Mouse (Mus musculus) olfactory bulb, adult 2 months (tissue): ENCODE data around the gene Tmem256. TPM values are rescaled to one million over a fixed set of nuclear protein-coding genes. Genes with fewer than 3 reads are reported as not detected.

ENCODE experiments used
- H3K27ac ChIP-seq: fragments of 200-500 bp; 2 replicates; pipeline ENCODE4 v1.5.1; 2012; ENCODE audit warnings: low read depth, low read length; ENCODE audit not compliant: insufficient read depth
- H3K4me1 ChIP-seq: fragments of 200-500 bp; 2 replicates; pipeline ENCODE4 v1.6.1; 2012; ENCODE audit warnings: low read length; ENCODE audit not compliant: control insufficient read depth, insufficient read depth
- H3K4me3 ChIP-seq: fragments of 200-500 bp; 2 replicates; pipeline ENCODE4 v1.5.1; 2012; ENCODE audit warnings: mild to moderate bottlenecking, low read depth, low read length, moderate library complexity; ENCODE audit not compliant: insufficient read depth
- CTCF ChIP-seq: fragments of 200-500 bp; IDR thresholded peaks from 2 replicates; pipeline ENCODE4 v1.5.1; 2012; ENCODE audit warnings: low read depth, mild to moderate bottlenecking, low read length, moderate library complexity; ENCODE audit not compliant: insufficient read depth
- POLR2A ChIP-seq: fragments of 200-500 bp; IDR thresholded peaks from 2 replicates; pipeline ENCODE4 v1.6.1; 2012; ENCODE audit warnings: mild to moderate bottlenecking, low read depth, low read length, moderate library complexity; ENCODE audit not compliant: insufficient read depth
- WGBS: fragments of 180-500 bp; shearing (Covaris S2); methylation state at CpG from one replicate; pipeline ENCODE4 v1.1.7; 2018; 5-methylcytosine and 5-hydroxymethylcytosine counted together
- polyA plus RNA-seq: library from polyadenylated mRNA; stranded (reverse); fragments of >200 nt; gene quantifications from 2 replicates; pipeline ENCODE4 v1.2.4, GENCODE M21; 2012; ENCODE audit warnings: low replicate concordance; ENCODE audit not compliant: missing spikeins, insufficient read depth, insufficient read length

The Tmem256 gene
- polyA plus RNA-seq, 1 experiment, result not detected

- no peak for TF ChIP-seq POLR2A
- no peak for TF ChIP-seq CTCF
- Histone ChIP-seq H3K4me1 (peaks cover 11% of the 10 kb centered on the region), H3K27ac (no peak overlapping the region), H3K4me3 (no peak overlapping the region)
- WGBS, result 79% methylated on average over 9 of the region's 9 CpGs
These were observed 45.9 kb downstream of the Tmem256 start for GRCm38 (mm10) chr11:69884240-69884639.

- 86% methylated on average over 8 of the region's 8 CpGs for WGBS
- peaks cover 11% of the 10 kb centered on the region for H3K4me1 ChIP-seq
- no peak overlapping the region for H3K4me3 ChIP-seq
- H3K27ac ChIP-seq, result no peak overlapping the region
- TF ChIP-seq CTCF (no peak), POLR2A (no peak)
These were observed 46.3 kb downstream of the Tmem256 start for GRCm38 (mm10) chr11:69884663-69885062.

- WGBS, result 68% methylated on average over 8 of the region's 8 CpGs
- no peak overlapping the region for H3K4me3 ChIP-seq
- TF ChIP-seq CTCF, result no peak
- no peak for TF ChIP-seq POLR2A
- no peak overlapping the region for H3K27ac ChIP-seq
- H3K4me1 ChIP-seq, result no peaks in the 10 kb centered on the region
These were observed 48.8 kb downstream of the Tmem256 start for GRCm38 (mm10) chr11:69886907-69887635.

Other genes starting within 250 kb of the Tmem256 start
- gene Atp1b2, start 232.6 kb upstream of the Tmem256 start, polyA plus RNA-seq, result 162 TPM in 1 of 2 replicates, not detected in the other
- gene Shbg, start 220.6 kb upstream of the Tmem256 start, polyA plus RNA-seq, result not detected in 2 replicates
- not detected in 2 replicates for gene Sat2, start 216.5 kb upstream of the Tmem256 start, polyA plus RNA-seq
- gene Fxr2, start 205.5 kb upstream of the Tmem256 start, polyA plus RNA-seq, result not detected in 2 replicates
- gene Sox15, start 183.2 kb upstream of the Tmem256 start, polyA plus RNA-seq, result not detected in 2 replicates
- gene Mpdu1, start 175.9 kb upstream of the Tmem256 start, polyA plus RNA-seq, result not detected in 2 replicates
- not detected in 2 replicates for gene Cd68, start 172.4 kb upstream of the Tmem256 start, polyA plus RNA-seq
- gene Eif4a1, start 166.1 kb upstream of the Tmem256 start, polyA plus RNA-seq, result 796 TPM in 1 of 2 replicates, not detected in the other
- not detected in 2 replicates for gene Senp3, start 156.4 kb upstream of the Tmem256 start, polyA plus RNA-seq
- not detected in 2 replicates for gene Tnfsf13, start 152.7 kb upstream of the Tmem256 start, polyA plus RNA-seq
- gene Tnfsf12, start 142.7 kb upstream of the Tmem256 start, polyA plus RNA-seq, result not detected in 2 replicates
- not detected in 2 replicates for gene Tnfsfm13, start 142.4 kb upstream of the Tmem256 start, polyA plus RNA-seq
- 105 TPM in 2 replicates for gene Polr2a, start 79.9 kb upstream of the Tmem256 start, polyA plus RNA-seq
- gene Slc35g3, start 76.5 kb upstream of the Tmem256 start, polyA plus RNA-seq, result not detected in 2 replicates
- gene Zbtb4, start 72.6 kb upstream of the Tmem256 start, polyA plus RNA-seq, result 250 TPM in 1 of 2 replicates, not detected in the other
- not detected in 2 replicates for gene Chrnb1, start 42.6 kb upstream of the Tmem256 start, polyA plus RNA-seq
- gene Fgf11, start 36.7 kb upstream of the Tmem256 start, polyA plus RNA-seq, result not detected in 2 replicates
- not detected in 2 replicates for gene Tmem102, start 32.9 kb upstream of the Tmem256 start, polyA plus RNA-seq
- not detected in 2 replicates for gene Gm39566, start 23.2 kb upstream of the Tmem256 start, polyA plus RNA-seq
- not detected in 2 replicates for gene Spem2, start 20.0 kb upstream of the Tmem256 start, polyA plus RNA-seq
- gene Spem1, start 16.3 kb upstream of the Tmem256 start, polyA plus RNA-seq, result not detected in 2 replicates
- gene Nlgn2, start 730 bp upstream of the Tmem256 start, polyA plus RNA-seq, result 82.2 TPM in 1 of 2 replicates, not detected in the other
- gene Plscr3, start 7.9 kb downstream of the Tmem256 start, polyA plus RNA-seq, result not detected in 2 replicates
- not detected in 2 replicates for gene Tnk1, start 20.2 kb downstream of the Tmem256 start, polyA plus RNA-seq
- not detected in 2 replicates for gene Tmem95, start 39.5 kb downstream of the Tmem256 start, polyA plus RNA-seq
- gene Kctd11, start 42.9 kb downstream of the Tmem256 start, polyA plus RNA-seq, result not detected in 2 replicates
- 120 TPM in 1 of 2 replicates, not detected in the other for gene Acap1, start 57.0 kb downstream of the Tmem256 start, polyA plus RNA-seq
- gene 2810408A11Rik, start 62.5 kb downstream of the Tmem256 start, polyA plus RNA-seq, result not detected in 2 replicates
- not detected in 2 replicates for gene Neurl4, start 62.6 kb downstream of the Tmem256 start, polyA plus RNA-seq
- gene Gps2, start 75.4 kb downstream of the Tmem256 start, polyA plus RNA-seq, result not detected in 2 replicates
- 516 and 653 TPM in 2 replicates for gene Eif5a, start 83.4 kb downstream of the Tmem256 start, polyA plus RNA-seq
- not detected in 2 replicates for gene Ybx2, start 97.3 kb downstream of the Tmem256 start, polyA plus RNA-seq
- gene Slc2a4, start 109.7 kb downstream of the Tmem256 start, polyA plus RNA-seq, result not detected in 2 replicates
- not detected in 2 replicates for gene Cldn7, start 126.3 kb downstream of the Tmem256 start, polyA plus RNA-seq
- not detected in 2 replicates for gene Ctdnep1, start 142.6 kb downstream of the Tmem256 start, polyA plus RNA-seq
- not detected in 2 replicates for gene Elp5, start 144.0 kb downstream of the Tmem256 start, polyA plus RNA-seq
- not detected in 2 replicates for gene Gabarap, start 152.6 kb downstream of the Tmem256 start, polyA plus RNA-seq
- gene Phf23, start 157.3 kb downstream of the Tmem256 start, polyA plus RNA-seq, result not detected in 2 replicates
- not detected in 2 replicates for gene Dvl2, start 162.1 kb downstream of the Tmem256 start, polyA plus RNA-seq
- not detected in 2 replicates for gene Acadvl, start 176.9 kb downstream of the Tmem256 start, polyA plus RNA-seq
- gene Dlg4, start 178.4 kb downstream of the Tmem256 start, polyA plus RNA-seq, result 210 and 442 TPM in 2 replicates
- not detected in 2 replicates for gene Asgr1, start 215.6 kb downstream of the Tmem256 start, polyA plus RNA-seq